Mouse (Mus musculus) intestine, embryonic 16.5 days (tissue): ENCODE measurements around the gene Gm17428. TPM values are rescaled to one million over a fixed set of nuclear protein-coding genes. Genes with fewer than 3 reads are reported as not detected.

ENCODE experiments used
- ATAC-seq: fragments of 200-750 bp; cut with Nextera tagmentation; 2 replicates; pipeline ENCODE4 v1.8.0; 2017; ENCODE audit warnings: moderate TSS enrichment, moderate library complexity
- H3K27ac ChIP-seq: fragments of 300-500 bp; sonication (generic); 2 replicates; pipeline ENCODE4 v1.5.1; 2014; ENCODE audit warnings: mild to moderate bottlenecking, low read length
- H3K27me3 ChIP-seq: fragments of 300-500 bp; sonication (generic); replicated peaks from 2 replicates; pipeline ENCODE4 v1.6.1; 2014; ENCODE audit warnings: low read length, control low read depth, mixed read lengths; ENCODE audit not compliant: control insufficient read depth, insufficient read depth
- H3K36me3 ChIP-seq: fragments of 300-500 bp; sonication (generic); 2 replicates; pipeline ENCODE4 v1.6.1; 2014; ENCODE audit warnings: low read length, control low read depth; ENCODE audit not compliant: control insufficient read depth, insufficient read depth
- H3K4me1 ChIP-seq: fragments of 300-500 bp; sonication (generic); 2 replicates; pipeline ENCODE4 v1.6.1; 2014; ENCODE audit warnings: low read length, control low read depth, mixed read lengths; ENCODE audit not compliant: control insufficient read depth, insufficient read depth
- H3K4me2 ChIP-seq: fragments of 300-500 bp; sonication (generic); 2 replicates; pipeline ENCODE4 v1.6.1; 2014; ENCODE audit warnings: low read depth, low read length, control low read depth
- H3K4me3 ChIP-seq: fragments of 300-500 bp; sonication (generic); 2 replicates; pipeline ENCODE4 v1.5.1; 2014; ENCODE audit warnings: mild to moderate bottlenecking, low read length
- H3K9ac ChIP-seq: fragments of 300-500 bp; sonication (generic); 2 replicates; pipeline ENCODE4 v1.6.1; 2014; ENCODE audit warnings: low read depth, low read length
- H3K9me3 ChIP-seq: fragments of 300-500 bp; sonication (generic); 2 replicates; pipeline ENCODE4 v1.6.1; 2016; ENCODE audit warnings: low read length, control low read depth; ENCODE audit not compliant: control insufficient read depth
- WGBS: fragments of 180-500 bp; shearing (Covaris S2); extraction: QIAGEN DNeasy Blood & Tissue Kit; methylation state at CpG from one replicate; pipeline ENCODE4 v1.1.7; 2014; 5-methylcytosine and 5-hydroxymethylcytosine counted together
- polyA plus RNA-seq: library from polyadenylated mRNA; unstranded; fragments of >200 nt; fragmentation: Nextera tagmentation; extraction: Ambion mirVana; gene quantifications from 2 replicates; pipeline ENCODE4 v1.2.1, GENCODE M21; 2015

The Gm17428 gene
- not detected in 2 replicates for polyA plus RNA-seq

DNA sequence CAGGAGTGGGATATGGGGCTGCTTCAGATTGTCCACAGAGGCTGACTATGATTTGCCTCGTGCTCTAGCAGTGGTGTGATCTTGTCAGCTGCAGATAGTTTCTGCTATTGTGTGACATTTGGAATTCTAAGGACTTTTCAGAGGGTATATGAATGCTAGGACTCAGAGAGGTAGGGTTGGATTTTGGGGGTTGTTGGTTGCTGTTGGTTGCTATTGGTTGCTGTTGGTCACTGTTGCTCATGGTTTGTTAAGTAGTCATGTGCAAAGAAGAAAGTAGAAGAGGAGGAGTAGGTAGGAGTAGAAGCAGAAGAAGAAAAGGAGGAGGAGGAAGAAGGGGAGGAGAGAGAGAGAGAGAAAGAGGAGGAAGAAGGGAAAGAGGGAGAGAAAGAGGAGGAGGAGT, at the start of gene Gm17428:
Gene Gm17428 (plus strand): TSS at position 301 of the 400 bp plus-strand sequence.
- WGBS, result 79% methylated on average over 1 of the region's 1 CpGs
- Histone ChIP-seq H3K9ac (no peak within 1 kb of the TSS), H3K27ac (no peak within 1 kb of the TSS)

DNA sequence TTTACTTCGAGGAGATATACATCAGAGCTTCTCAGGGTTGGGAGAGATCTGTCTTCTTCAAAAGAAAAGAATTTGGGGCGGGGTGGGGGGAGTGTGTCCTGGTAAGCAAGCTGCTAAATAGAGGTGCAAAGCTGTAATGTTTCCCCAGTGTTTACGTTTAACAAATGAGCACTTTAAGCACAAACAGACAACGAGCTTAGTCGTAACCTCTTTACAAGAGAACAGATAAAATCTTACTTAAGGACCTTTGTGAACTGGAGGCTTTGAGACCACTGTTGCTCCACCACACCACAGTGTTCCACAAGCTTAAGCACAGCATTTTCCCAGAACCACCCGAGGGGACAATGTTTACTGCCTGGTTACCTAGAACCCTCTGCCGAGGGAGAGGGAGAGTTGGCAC, 49.4 kb upstream of the Gm17428 start:
- Histone ChIP-seq H3K4me1 (peaks cover 30% of the 10 kb centered on the region), H3K9ac (peak overlapping the region; percentile 89), H3K9me3 (no peaks in the 10 kb centered on the region), H3K27me3 (no peaks in the 10 kb centered on the region; the same call in 1 of the 2 replicates), H3K4me3 (peak overlapping the region; percentile 63), H3K4me2 (peak overlapping the region; percentile 93), H3K27ac (peak overlapping the region; percentile 99), H3K36me3 (no peaks in the 10 kb centered on the region)
- 21% methylated on average over 7 of the region's 7 CpGs for WGBS
- 0 out of 2 replicates have a peak, but pooled peaks have one; percentile 0 for ATAC-seq

More for the DNA sequence above, at the start of gene Gm17428:
- ATAC-seq, result no peak
- Histone ChIP-seq H3K4me3 (no peak within 1 kb of the TSS), H3K4me2 (no peak within 1 kb of the TSS), H3K27me3 (no peaks in the 10 kb centered on the region), H3K36me3 (no peaks in the 10 kb centered on the region), H3K4me1 (no peaks in the 10 kb centered on the region), H3K9me3 (no peaks in the 10 kb centered on the region)

DNA sequence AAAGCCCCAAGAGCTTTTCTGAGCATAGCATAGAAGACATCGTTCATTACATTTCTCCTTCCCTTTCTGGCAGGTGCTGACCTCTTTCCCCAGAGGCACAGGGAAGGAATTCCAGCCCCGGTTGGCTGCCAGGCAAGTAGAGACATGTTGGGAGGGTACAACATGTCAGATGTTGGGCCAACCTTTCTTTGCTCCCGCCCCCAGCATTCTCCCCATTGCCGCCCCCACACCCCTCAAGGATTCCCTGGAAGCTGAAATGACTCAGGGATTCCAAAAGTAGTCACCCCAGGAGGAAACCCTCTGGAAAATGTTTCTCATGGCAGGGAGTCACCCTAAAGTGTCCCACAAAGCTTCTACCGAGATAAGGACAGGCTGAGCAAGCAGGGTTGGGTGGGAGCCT, 46.9 kb upstream of the Gm17428 start:
- H3K27me3 ChIP-seq, result no peaks in the 10 kb centered on the region; the same call in 1 of the 2 replicates
- H3K36me3 ChIP-seq, result no peaks in the 10 kb centered on the region
- H3K27ac ChIP-seq, result no peak overlapping the region
- no peaks in the 10 kb centered on the region for H3K9me3 ChIP-seq
- no peak overlapping the region for H3K4me3 ChIP-seq
- H3K4me1 ChIP-seq, result peaks cover 31% of the 10 kb centered on the region
- H3K9ac ChIP-seq, result no peak overlapping the region
- WGBS, result 65% methylated on average over 5 of the region's 5 CpGs
- H3K4me2 ChIP-seq, result no peak overlapping the region
- ATAC-seq, result no peak

DNA sequence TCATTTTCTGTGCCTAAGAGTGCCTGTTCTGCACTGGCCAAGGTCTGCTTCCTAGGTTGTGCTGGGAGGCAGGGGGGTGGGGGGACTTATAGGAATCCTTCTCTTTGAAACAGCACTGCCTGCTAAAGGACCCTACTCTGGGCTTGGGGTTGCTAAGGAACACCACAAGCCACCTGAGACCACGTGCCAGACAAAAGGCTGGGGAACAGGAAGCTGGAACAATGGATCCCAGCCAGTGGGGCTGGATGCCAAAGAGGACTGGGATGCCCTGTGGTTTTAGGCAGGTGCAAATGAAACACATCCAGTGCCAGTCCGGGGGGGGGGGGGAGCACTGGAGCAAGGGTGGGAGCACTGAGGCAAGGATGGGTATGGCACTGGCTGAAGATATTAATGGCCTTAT, 46.3 kb upstream of the Gm17428 start:
- H3K4me3 ChIP-seq, result no peak overlapping the region
- H3K36me3 ChIP-seq, result no peaks in the 10 kb centered on the region
- no peak overlapping the region for H3K9ac ChIP-seq
- peaks cover 31% of the 10 kb centered on the region for H3K4me1 ChIP-seq
- no peaks in the 10 kb centered on the region for H3K9me3 ChIP-seq
- no peaks in the 10 kb centered on the region; the same call in 1 of the 2 replicates for H3K27me3 ChIP-seq
- 8% methylated on average over 2 of the region's 2 CpGs for WGBS
- no peak overlapping the region for H3K27ac ChIP-seq
- ATAC-seq, result no peak
- H3K4me2 ChIP-seq, result no peak overlapping the region

DNA sequence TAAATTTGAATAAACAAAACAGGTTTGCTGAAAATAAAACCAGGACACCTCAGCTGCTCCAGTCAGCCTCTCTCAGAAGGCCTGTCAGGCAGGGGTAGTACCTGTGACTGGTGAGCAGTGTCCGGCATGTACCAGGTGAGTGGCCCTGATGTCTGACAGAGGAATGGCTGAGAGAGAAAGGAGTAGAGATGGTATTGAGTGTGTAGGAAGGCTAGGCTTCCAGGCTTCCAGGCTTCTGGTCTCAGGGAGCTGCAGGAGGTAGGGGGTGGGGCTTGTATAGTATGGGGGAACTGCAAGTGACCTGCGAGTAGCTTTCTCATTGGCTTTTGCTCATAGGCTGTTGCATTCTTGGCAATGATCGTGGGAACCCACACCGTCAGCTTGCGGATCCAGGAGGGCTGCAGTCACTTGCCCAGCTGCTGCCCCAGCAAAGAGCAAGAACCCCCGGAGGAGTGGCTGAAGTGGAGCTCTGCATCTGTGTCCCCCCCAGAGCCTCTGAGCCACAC, 44.0 kb upstream of the Gm17428 start, which contains the start of gene Il25:
Gene Il25 (plus strand): TSS at position 51 of the 506 bp plus-strand sequence.
- Histone ChIP-seq H3K9me3 (no peaks in the 10 kb centered on the region), H3K27ac (no peak within 1 kb of the TSS), H3K4me1 (peaks cover 14% of the 10 kb centered on the region), H3K4me2 (no peak within 1 kb of the TSS), H3K36me3 (no peaks in the 10 kb centered on the region), H3K4me3 (no peak within 1 kb of the TSS), H3K27me3 (no peaks in the 10 kb centered on the region), H3K9ac (peak within 1 kb of the TSS; percentile 29; the same call in 1 of the 2 replicates)
- WGBS, result 36% methylated on average over 6 of the region's 6 CpGs
- ATAC-seq, result no peak

DNA sequence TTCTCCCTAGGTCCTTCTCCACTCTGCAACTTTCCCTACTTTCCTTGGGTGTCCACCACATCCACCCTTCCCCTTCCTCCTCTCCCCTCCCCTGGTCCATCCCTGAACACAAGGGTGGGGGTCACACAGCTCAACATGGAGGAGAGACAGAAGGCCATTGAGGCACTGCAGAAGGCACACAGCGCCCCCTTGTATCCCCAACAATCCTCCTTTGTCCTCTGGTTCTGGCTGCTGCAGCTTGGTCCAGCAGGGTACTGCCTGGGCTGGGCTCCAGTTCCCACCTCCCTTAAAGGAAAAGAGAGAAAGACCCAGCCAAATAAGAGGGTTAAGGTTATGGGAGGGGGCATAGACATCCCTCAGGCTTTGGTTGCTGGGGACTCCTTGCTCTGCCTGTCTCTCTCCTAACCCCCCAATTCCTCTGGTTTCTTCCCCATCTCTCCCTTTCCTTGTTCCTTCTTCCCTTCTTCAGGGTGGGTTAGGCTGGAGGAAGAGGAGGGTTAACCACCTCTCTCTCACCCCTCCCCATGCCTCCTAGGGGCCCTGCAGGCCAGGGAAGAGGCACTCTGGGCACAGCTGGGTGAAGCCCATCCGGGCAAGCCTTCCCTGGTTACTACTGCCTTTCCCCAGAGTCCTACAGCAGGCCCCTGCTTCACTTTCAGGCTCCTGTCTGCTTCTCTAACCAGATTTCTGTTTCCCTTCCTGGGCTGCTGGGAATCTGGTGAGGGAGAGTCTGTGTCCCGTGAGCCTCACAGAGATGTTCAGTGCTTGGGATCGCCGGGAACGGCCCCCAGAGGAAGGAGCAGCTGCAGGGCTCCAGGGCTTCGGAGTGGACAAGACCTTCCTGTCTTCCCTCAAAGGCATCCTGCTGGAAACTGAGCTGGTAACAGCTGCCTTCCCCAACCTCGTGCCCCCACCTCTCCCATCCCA, 40.6 kb upstream of the Gm17428 start, which contains the start of gene Cmtm5:
Gene Cmtm5 (plus strand): TSS at position 358 of the 927 bp plus-strand sequence.
- 39% methylated on average over 8 of the region's 8 CpGs for WGBS
- no peaks in the 10 kb centered on the region for H3K36me3 ChIP-seq
- H3K9me3 ChIP-seq, result no peaks in the 10 kb centered on the region
- peak; percentile 41; the same call in 1 of the 2 replicates for ATAC-seq
- H3K9ac ChIP-seq, result no peak within 1 kb of the TSS
- no peak within 1 kb of the TSS for H3K4me3 ChIP-seq
- H3K4me2 ChIP-seq, result no peak within 1 kb of the TSS
- no peaks in the 10 kb centered on the region for H3K27me3 ChIP-seq
- H3K27ac ChIP-seq, result peak within 1 kb of the TSS; percentile 52; the same call in 1 of the 2 replicates
- peaks cover 10% of the 10 kb centered on the region; the same call in 1 of the 2 replicates for H3K4me1 ChIP-seq

DNA sequence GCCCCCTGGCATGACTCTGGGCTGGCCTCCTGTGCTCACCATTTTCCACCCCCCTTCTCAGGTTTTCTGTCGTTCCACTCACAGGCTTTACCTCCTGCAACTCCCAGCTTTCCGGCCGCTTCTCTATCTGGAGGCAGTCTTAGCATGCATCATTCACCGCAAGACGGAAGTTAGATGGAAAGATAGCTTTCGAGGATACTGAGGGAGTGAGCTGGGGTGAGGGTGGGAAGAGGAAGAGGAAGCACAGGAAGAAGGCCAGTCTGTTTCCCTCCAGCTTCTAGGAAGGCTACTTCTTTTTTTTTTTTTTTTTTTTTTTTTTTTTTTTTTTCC, 39.9 kb upstream of the Gm17428 start:
- Histone ChIP-seq H3K4me1 (peaks cover 10% of the 10 kb centered on the region; the same call in 1 of the 2 replicates), H3K4me3 (no peak overlapping the region), H3K9me3 (no peaks in the 10 kb centered on the region), H3K27ac (no peak overlapping the region), H3K4me2 (no peak overlapping the region), H3K27me3 (no peaks in the 10 kb centered on the region), H3K36me3 (no peaks in the 10 kb centered on the region), H3K9ac (no peak overlapping the region)
- 49% methylated on average over 6 of the region's 6 CpGs for WGBS
- ATAC-seq, result no peak

DNA sequence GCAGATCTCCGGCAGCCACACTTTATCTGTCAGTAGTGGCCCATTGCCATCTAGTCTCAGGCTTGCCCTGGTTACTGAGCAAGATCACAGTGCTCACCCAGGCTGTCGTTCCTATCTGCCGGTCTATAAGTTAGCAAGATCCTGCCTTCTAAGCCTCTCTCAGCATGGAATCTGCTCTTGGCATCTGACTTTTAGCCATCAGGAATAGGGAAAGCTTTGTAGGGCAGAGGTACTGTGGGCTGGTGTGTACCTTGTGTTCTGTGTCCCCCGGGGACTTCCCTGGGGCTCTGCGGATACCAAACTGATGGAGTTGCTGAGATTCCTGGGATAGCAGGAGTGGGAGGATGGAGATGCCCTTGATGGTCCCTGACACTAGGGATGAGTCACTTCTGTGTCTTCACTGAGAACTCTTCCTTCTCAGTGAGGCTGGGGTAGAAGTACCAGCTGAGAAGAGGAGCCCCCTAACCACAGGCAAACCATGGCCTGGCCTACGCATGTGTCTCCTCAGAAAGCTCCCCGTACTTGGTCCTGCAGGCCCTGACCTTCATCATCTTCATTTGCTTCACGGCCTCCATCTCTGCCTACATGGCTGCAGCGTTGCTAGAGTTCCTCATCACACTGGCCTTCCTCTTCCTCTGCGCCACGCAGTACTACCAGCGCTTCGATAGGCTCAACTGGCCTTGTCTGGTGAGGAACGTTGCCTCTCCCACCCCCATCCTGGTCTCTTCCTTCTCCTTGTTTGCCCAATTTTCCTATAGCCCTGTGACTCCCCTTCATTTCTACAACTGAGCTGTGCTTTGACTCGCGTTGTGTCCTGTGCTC, 39.2 kb upstream of the Gm17428 start:
- H3K27me3 ChIP-seq, result no peaks in the 10 kb centered on the region
- no peak overlapping the region for H3K9ac ChIP-seq
- H3K27ac ChIP-seq, result no peak overlapping the region
- no peaks in the 10 kb centered on the region for H3K9me3 ChIP-seq
- H3K4me3 ChIP-seq, result no peak overlapping the region
- no peaks in the 10 kb centered on the region for H3K36me3 ChIP-seq
- no peak overlapping the region for H3K4me2 ChIP-seq
- no peak for ATAC-seq
- 83% methylated on average over 16 of the region's 16 CpGs for WGBS
- H3K4me1 ChIP-seq, result peaks cover 9% of the 10 kb centered on the region; the same call in 1 of the 2 replicates
